Mouse (Mus musculus): ENCODE measurements around the gene Egfl6. TPM values are rescaled to one million over a fixed set of nuclear protein-coding genes. Genes with fewer than 3 reads are reported as not detected.

Egfl6 gene
- total and polyA plus RNA-seq, 3 experiments, result 0.04 TPM; not detected in 2

- no peak for TF ChIP-seq RAD21 (IDR thresholded peaks at IDR 0.05; ENCODE audit: low read depth, low read length)
- no peak for TF ChIP-seq NRF1 (IDR thresholded peaks at IDR 0.05; ENCODE audit: low read depth, low read length)
Measured at GRCm38 (mm10) chrX:166535138-166535537, 50.4 kb downstream of the Egfl6 start (continued).

GRCm38 (mm10) chrX:166533432-166533831 is 52.1 kb downstream of the Egfl6 start:
- no peak for TF ChIP-seq RCOR1 (conservative IDR thresholded peaks at IDR 0.05; ENCODE audit: low read depth, low read length)
- no peak for TF ChIP-seq MAZ (IDR thresholded peaks at IDR 0.05; ENCODE audit: low read depth, low read length)
- TF ChIP-seq CHD2 (IDR thresholded peaks at IDR 0.05; ENCODE audit: low read length), result no peak
- no peak for TF ChIP-seq CTCF (conservative IDR thresholded peaks at IDR 0.05 in 1 of 2, IDR thresholded peaks at IDR 0.05 in 1 of 2; ENCODE audit: low read depth in 2 of 2, low read length in 2 of 2)
- no peak for TF ChIP-seq HCFC1 (IDR thresholded peaks at IDR 0.05; ENCODE audit: low read depth, low read length)
- no peak for TF ChIP-seq IRF4 (IDR thresholded peaks at IDR 0.05; ENCODE audit: low read depth, low read length)
- TF ChIP-seq JUN (IDR thresholded peaks at IDR 0.05; ENCODE audit: insufficient read depth, low read depth, low read length), result no peak
- no peak for TF ChIP-seq ETS1 (conservative IDR thresholded peaks at IDR 0.05; ENCODE audit: low read depth, low read length)
- no peak for TF ChIP-seq ZNF384 (IDR thresholded peaks at IDR 0.05; ENCODE audit: low read depth, low read length)
- no peak for TF ChIP-seq MYC (IDR thresholded peaks at IDR 0.05; ENCODE audit: low read depth, low read length)
- TF ChIP-seq MAX (IDR thresholded peaks at IDR 0.05; ENCODE audit: low read length), result no peak
- TF ChIP-seq ZKSCAN1 (IDR thresholded peaks at IDR 0.05; ENCODE audit: borderline replicate concordance, low read depth, low read length), result no peak
- no peak for TF ChIP-seq KAT2A (IDR thresholded peaks at IDR 0.05; ENCODE audit: insufficient replicate concordance, low read length)
- TF ChIP-seq RAD21 (IDR thresholded peaks at IDR 0.05; ENCODE audit: low read depth, low read length), result no peak
- TF ChIP-seq USF1 (IDR thresholded peaks at IDR 0.05; ENCODE audit: low read depth, low read length), result no peak
- TF ChIP-seq MXI1 (IDR thresholded peaks at IDR 0.05; ENCODE audit: low read depth, low read length), result no peak
- TF ChIP-seq SMC3 (IDR thresholded peaks at IDR 0.05; ENCODE audit: low read depth, low read length), result no peak
- TF ChIP-seq EP300 (IDR thresholded peaks at IDR 0.05; ENCODE audit: low read length), result no peak
- no peak for TF ChIP-seq POLR2A (IDR thresholded peaks at IDR 0.05; ENCODE audit: low read depth, low read length)
- Histone ChIP-seq H3K27me3 (replicated peaks) (no peaks in the 10 kb centered on the region), H3K36me3 (replicated peaks in 1 of 2; ENCODE audit: control insufficient read depth in 1 of 2, insufficient read depth in 1 of 2, low read length in 1 of 2) (no peaks in the 10 kb centered on the region), H3K9ac (ENCODE audit: insufficient read depth, low read depth) (no peak overlapping the region), H3K27ac (ENCODE audit: insufficient read depth, low read depth) (no peak overlapping the region), H3K9me3 (replicated peaks; ENCODE audit: low read length) (no peaks in the 10 kb centered on the region), H3K4me1 (ENCODE audit: control insufficient read depth in 1 of 2, insufficient read depth in 2 of 2) (no peaks in the 10 kb centered on the region), H3K4me3 (replicated peaks in 1 of 3; ENCODE audit: low read depth in 2 of 3, low read length in 2 of 3, poor library complexity in 1 of 3) (no peak overlapping the region), H3K4me2 (ENCODE audit: insufficient read depth, low read depth, poor library complexity, severe bottlenecking) (no peak overlapping the region), H3K79me2 (replicated peaks; ENCODE audit: control insufficient read depth, extremely low read depth, insufficient read depth, poor library complexity, severe bottlenecking) (no peaks in the 10 kb centered on the region)
- no peak for DNase-seq (ENCODE audit: extremely low read depth)
- in situ Hi-C loops (cut with MboI; ENCODE audit: low pct_ligation_motif_present, low pct_unique_long_range_greater_than_20kb, low sequenced_read_pairs), result no loop called here
- dilution Hi-C loops (cut with MboI; ENCODE audit: extremely low pct_ligation_motif_present, extremely low pct_unique_long_range_greater_than_20kb, low sequenced_read_pairs), result no loop called here

GRCm38 (mm10) chrX:166531671-166532070 is 53.8 kb downstream of the Egfl6 start:
- Histone ChIP-seq H3K4me3 (replicated peaks in 1 of 3; ENCODE audit: low read depth in 2 of 3, low read length in 2 of 3, poor library complexity in 1 of 3) (no peak overlapping the region), H3K4me2 (ENCODE audit: insufficient read depth, low read depth, poor library complexity, severe bottlenecking) (no peak overlapping the region), H3K36me3 (replicated peaks in 1 of 2; ENCODE audit: control insufficient read depth in 1 of 2, insufficient read depth in 1 of 2, low read length in 1 of 2) (no peaks in the 10 kb centered on the region), H3K27me3 (replicated peaks) (no peaks in the 10 kb centered on the region), H3K27ac (ENCODE audit: insufficient read depth, low read depth) (no peak overlapping the region), H3K9me3 (replicated peaks; ENCODE audit: low read length) (no peaks in the 10 kb centered on the region), H3K4me1 (ENCODE audit: control insufficient read depth in 1 of 2, insufficient read depth in 2 of 2) (no peaks in the 10 kb centered on the region), H3K9ac (ENCODE audit: insufficient read depth, low read depth) (no peak overlapping the region), H3K79me2 (replicated peaks; ENCODE audit: control insufficient read depth, extremely low read depth, insufficient read depth, poor library complexity, severe bottlenecking) (no peaks in the 10 kb centered on the region)
- TF ChIP-seq JUN (IDR thresholded peaks at IDR 0.05; ENCODE audit: insufficient read depth, low read depth, low read length), result no peak
- TF ChIP-seq MEF2A (IDR thresholded peaks at IDR 0.05; ENCODE audit: borderline replicate concordance, low read depth, low read length), result no peak
- TF ChIP-seq SIN3A (IDR thresholded peaks at IDR 0.05; ENCODE audit: low read length), result no peak
- TF ChIP-seq RAD21 (IDR thresholded peaks at IDR 0.05; ENCODE audit: low read depth, low read length), result no peak
- TF ChIP-seq CHD2 (IDR thresholded peaks at IDR 0.05; ENCODE audit: low read length), result no peak
- no peak for TF ChIP-seq GABPA (IDR thresholded peaks at IDR 0.05; ENCODE audit: insufficient replicate concordance, low read depth, low read length)
- TF ChIP-seq USF1 (IDR thresholded peaks at IDR 0.05; ENCODE audit: low read depth, low read length), result no peak
- no peak for TF ChIP-seq NELFE (IDR thresholded peaks at IDR 0.05; ENCODE audit: low read depth, low read length)
- TF ChIP-seq KAT2A (IDR thresholded peaks at IDR 0.05; ENCODE audit: insufficient replicate concordance, low read length), result no peak
- no peak for TF ChIP-seq E2F4 (IDR thresholded peaks at IDR 0.05; ENCODE audit: insufficient replicate concordance, low read depth, low read length)
- no peak for TF ChIP-seq MAFK (IDR thresholded peaks at IDR 0.05; ENCODE audit: insufficient replicate concordance, low read length)
- TF ChIP-seq TCF12 (IDR thresholded peaks at IDR 0.05; ENCODE audit: low read depth, low read length), result no peak
- dilution Hi-C loops (cut with MboI; ENCODE audit: extremely low pct_ligation_motif_present, extremely low pct_unique_long_range_greater_than_20kb, low sequenced_read_pairs) (no loop called here), in situ Hi-C loops (cut with MboI; ENCODE audit: low pct_ligation_motif_present, low pct_unique_long_range_greater_than_20kb, low sequenced_read_pairs) (no loop called here)
- DNase-seq (ENCODE audit: extremely low read depth), result no peak
